Mouse (Mus musculus) embryonic fibroblast, embryonic 13.5 days (primary cell): ENCODE measurements around the gene H2afz.

ENCODE experiments used
- CTCF ChIP-seq: IDR thresholded peaks from 2 replicates; pipeline ENCODE4 v1.5.1; 2011; ENCODE audit warnings: mild to moderate bottlenecking, control low read depth, low read length, moderate library complexity, borderline replicate concordance; ENCODE audit not compliant: insufficient read depth
- POLR2A ChIP-seq: IDR thresholded peaks from 2 replicates; pipeline ENCODE4 v1.6.1; 2011; ENCODE audit warnings: low read depth, mild to moderate bottlenecking, control low read depth, low read length, moderate library complexity

GRCm38 (mm10) chr3:137913093-137913492 lies 48.8 kb downstream of the H2afz start:
- TF ChIP-seq CTCF (no peak), POLR2A (no peak)
